Mouse (Mus musculus) liver, embryonic 14.5 days (tissue): ENCODE data around the gene Hmgn3.

Experiments used
- CTCF ChIP-seq: IDR thresholded peaks from 2 replicates; pipeline ENCODE4 v1.5.1; 2016; ENCODE audit warnings: antibody characterized with exemption, low read depth, control low read depth
- EP300 ChIP-seq: IDR thresholded peaks from 2 replicates; pipeline ENCODE4 v1.6.1; 2016; ENCODE audit warnings: antibody characterized with exemption, low read depth

DNA sequence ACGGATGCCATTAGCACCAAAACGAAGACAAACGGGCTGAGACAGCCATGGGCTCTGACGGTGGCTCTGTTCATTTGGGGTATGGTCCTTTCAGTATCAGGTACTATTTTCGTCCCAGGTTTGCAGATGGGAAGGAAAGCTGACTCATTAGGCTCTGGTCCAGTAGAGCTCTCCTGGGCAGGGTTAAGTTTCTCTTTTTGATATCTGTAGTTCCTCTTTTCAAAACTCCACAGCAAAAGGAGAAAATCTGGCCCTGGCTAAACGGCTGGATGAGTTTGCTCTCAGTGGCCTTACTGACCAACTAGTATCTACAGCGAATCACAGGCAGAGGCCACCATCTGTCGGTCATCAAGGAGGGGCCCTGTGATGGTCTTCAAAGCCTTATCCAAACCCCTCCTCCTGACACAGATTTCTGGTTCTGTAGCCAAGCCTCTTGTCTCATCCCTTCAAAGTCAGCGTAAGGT, 34.1 kb downstream of the Hmgn3 start:
- TF ChIP-seq CTCF (no peak), EP300 (no peak)
